Mouse (Mus musculus) liver, adult 2 months (tissue): ENCODE results near the gene Stxbp3. TPM values are rescaled to one million over a fixed set of nuclear protein-coding genes. Genes with fewer than 3 reads are reported as not detected.
"Not testable (repeated sequence)": the region's sequence is repeated elsewhere in the genome, so short reads cannot be mapped to it uniquely, and the experiment has no call there.

Source experiments
- DNase-seq: peaks from one replicate; pipeline ENCODE4 v3.0.0-alpha.2; 2011; ENCODE audit warnings: low read depth, low spot score; ENCODE audit errors: extremely low read depth
- H3K27ac ChIP-seq: fragments of 200-500 bp; replicated peaks from 2 replicates; pipeline ENCODE4 v1.5.1; 2012; ENCODE audit warnings: low read depth, mild to moderate bottlenecking, control low read depth, inconsistent platforms, low read length; ENCODE audit not compliant: insufficient read depth
- H3K27me3 ChIP-seq: fragments of 200-500 bp; 2 replicates; pipeline ENCODE4 v1.6.1; 2012; ENCODE audit warnings: mild to moderate bottlenecking, moderate library complexity, low read length, inconsistent platforms; ENCODE audit not compliant: control insufficient read depth, insufficient read depth
- H3K36me3 ChIP-seq: fragments of 200-500 bp; 2 replicates; pipeline ENCODE4 v1.6.1; 2012; ENCODE audit warnings: low read length, inconsistent platforms; ENCODE audit not compliant: control insufficient read depth, insufficient read depth
- H3K4me1 ChIP-seq: fragments of 200-500 bp; 2 replicates; pipeline ENCODE4 v1.6.1; 2011; ENCODE audit warnings: low read length; ENCODE audit not compliant: control insufficient read depth, insufficient read depth
- H3K4me3 ChIP-seq: fragments of 200-500 bp; 2 replicates; pipeline ENCODE4 v1.5.1; 2011; ENCODE audit warnings: low read depth, mild to moderate bottlenecking, control low read depth, low read length, moderate library complexity; ENCODE audit not compliant: insufficient read depth
- H3K79me2 ChIP-seq: fragments of 200-500 bp; 2 replicates; pipeline ENCODE4 v1.6.1; 2012; ENCODE audit warnings: inconsistent platforms, mild to moderate bottlenecking, low read length, moderate library complexity; ENCODE audit not compliant: control insufficient read depth, insufficient read depth
- H3K9ac ChIP-seq: fragments of 200-500 bp; 2 replicates; pipeline ENCODE4 v1.6.1; 2012; ENCODE audit warnings: low read depth, mild to moderate bottlenecking, control low read depth, inconsistent platforms, low read length
- CTCF ChIP-seq: fragments of 200-500 bp; IDR thresholded peaks from 2 replicates; pipeline ENCODE4 v1.5.1; 2011; ENCODE audit warnings: low read depth, low read length, control low read depth
- POLR2A ChIP-seq: fragments of 200-500 bp; IDR thresholded peaks from 2 replicates; pipeline ENCODE4 v1.6.1; 2011; ENCODE audit warnings: low read length, control low read depth; ENCODE audit not compliant: insufficient read depth; ENCODE audit errors: extremely low read depth
- WGBS: fragments of 180-500 bp; shearing (Covaris S2); methylation state at CpG from one replicate; pipeline ENCODE4 v1.1.7; 2018; 5-methylcytosine and 5-hydroxymethylcytosine counted together
- polyA plus RNA-seq: library from polyadenylated mRNA; depleted of rRNA; stranded (reverse); fragments of >200 nt; gene quantifications from 2 replicates; pipeline ENCODE4 v1.2.3, GENCODE M21; 2012
- total RNA-seq: library from RNA; depleted of rRNA; stranded (reverse); fragments of >200 nt; gene quantifications from 2 replicates; pipeline ENCODE4 v1.2.3, GENCODE M21; 2014

The Stxbp3 gene
- total and polyA plus RNA-seq, 2 experiments: 6.0 to 34.3 TPM

GRCm38 (mm10) chr3:108884706-108885289 is 44.5 kb upstream of the Stxbp3 start:
- Histone ChIP-seq H3K4me1 (peaks cover 5% of the 10 kb centered on the region), H3K79me2 (no peaks in the 10 kb centered on the region), H3K4me3 (no peak overlapping the region), H3K27ac (no peak overlapping the region), H3K27me3 (no peaks in the 10 kb centered on the region), H3K36me3 (no peaks in the 10 kb centered on the region), H3K9ac (no peak overlapping the region)
- 82% methylated on average over 8 of the region's 8 CpGs for WGBS
- DNase-seq: no peak
- TF ChIP-seq CTCF: no peak
- no peak for TF ChIP-seq POLR2A

DNA sequence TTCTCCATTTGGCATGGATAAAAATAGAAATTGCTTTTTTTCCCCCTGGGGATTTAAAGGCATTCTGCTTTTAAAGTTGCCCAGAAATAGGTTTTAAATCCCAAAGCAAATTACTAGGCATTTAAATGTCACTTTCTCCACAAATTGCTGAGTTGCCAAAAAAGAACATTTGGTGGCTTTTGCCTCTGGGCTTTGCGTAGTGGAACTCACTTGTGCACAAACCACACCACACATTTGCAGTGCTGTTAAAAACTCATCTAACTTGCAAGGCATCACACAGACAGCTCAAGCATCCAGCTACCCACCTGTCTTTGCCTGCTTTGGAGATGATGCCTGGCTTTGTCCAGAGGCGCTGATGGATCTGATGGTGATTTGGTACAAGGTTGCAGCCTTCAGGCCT is 42.7 kb upstream of the Stxbp3 start:
- TF ChIP-seq POLR2A (no peak), CTCF (no peak)
- H3K27me3 ChIP-seq: no peaks in the 10 kb centered on the region
- DNase-seq: no peak

GRCm38 (mm10) chr3:108881873-108882272 is 41.5 kb upstream of the Stxbp3 start:
- 72% methylated on average over 4 of the region's 4 CpGs for WGBS
- not testable (repeated sequence) for H3K79me2 ChIP-seq, H3K9ac ChIP-seq, H3K36me3 ChIP-seq, H3K4me1 ChIP-seq, H3K27me3 ChIP-seq, DNase-seq, H3K27ac ChIP-seq, H3K4me3 ChIP-seq

More for the DNA sequence above, 42.7 kb upstream of the Stxbp3 start:
- H3K4me3 ChIP-seq: no peak overlapping the region
- peaks cover 5% of the 10 kb centered on the region for H3K4me1 ChIP-seq
- WGBS: 93% methylated on average over 2 of the region's 2 CpGs
- no peak overlapping the region for H3K27ac ChIP-seq
- no peaks in the 10 kb centered on the region for H3K79me2 ChIP-seq
- H3K9ac ChIP-seq: no peak overlapping the region
- no peaks in the 10 kb centered on the region for H3K36me3 ChIP-seq

GRCm38 (mm10) chr3:108880544-108881507 is 40.5 kb upstream of the Stxbp3 start:
- WGBS: 75% methylated on average over 28 of the region's 28 CpGs
- peaks cover 5% of the 10 kb centered on the region for H3K4me1 ChIP-seq
- no peak for DNase-seq

GRCm38 (mm10) chr3:108879836-108880435 is 39.6 kb upstream of the Stxbp3 start:
- WGBS: 67% methylated on average over 5 of the region's 5 CpGs
- H3K4me3 ChIP-seq: no peak overlapping the region
- DNase-seq: no peak
- H3K27ac ChIP-seq: no peak overlapping the region
- H3K36me3 ChIP-seq: no peaks in the 10 kb centered on the region
- H3K27me3 ChIP-seq: no peaks in the 10 kb centered on the region
- TF ChIP-seq CTCF (no peak), POLR2A (no peak)
- no peaks in the 10 kb centered on the region for H3K4me1 ChIP-seq
- no peaks in the 10 kb centered on the region for H3K79me2 ChIP-seq
- H3K9ac ChIP-seq: no peak overlapping the region

More at GRCm38 (mm10) chr3:108880544-108881507, 40.5 kb upstream of the Stxbp3 start:
- no peak overlapping the region for H3K27ac ChIP-seq
- no peak overlapping the region for H3K4me3 ChIP-seq
- no peak for TF ChIP-seq CTCF
- TF ChIP-seq POLR2A: no peak
- H3K27me3 ChIP-seq: no peaks in the 10 kb centered on the region
- H3K79me2 ChIP-seq: no peaks in the 10 kb centered on the region
- H3K9ac ChIP-seq: no peak overlapping the region
- no peaks in the 10 kb centered on the region for H3K36me3 ChIP-seq

GRCm38 (mm10) chr3:108879129-108879528 is 38.8 kb upstream of the Stxbp3 start:
- Histone ChIP-seq H3K79me2 (no peaks in the 10 kb centered on the region), H3K36me3 (no peaks in the 10 kb centered on the region), H3K9ac (no peak overlapping the region), H3K4me1 (no peaks in the 10 kb centered on the region), H3K4me3 (no peak overlapping the region), H3K27me3 (no peaks in the 10 kb centered on the region), H3K27ac (no peak overlapping the region)
- TF ChIP-seq POLR2A: no peak
- TF ChIP-seq CTCF: no peak
- 97% methylated on average over 2 of the region's 2 CpGs for WGBS
- DNase-seq: no peak
